Mouse (Mus musculus): ENCODE data around the gene Rmi2. TPM values are rescaled to one million over a fixed set of nuclear protein-coding genes. Genes with fewer than 3 reads are reported as not detected.

Rmi2 gene
- total and polyA plus RNA-seq, 3 experiments, result 5.7 to 9.5 (median 8.3) TPM

GRCm38 (mm10) chr16:10842282-10842855 lies 7.5 kb downstream of the Rmi2 start:
- TF ChIP-seq GATA2 (IDR thresholded peaks at IDR 0.05; ENCODE audit: borderline replicate concordance, low read depth, low read length) (no peak), TAL1 (conservative IDR thresholded peaks at IDR 0.05; ENCODE audit: low read depth, low read length) (no peak), GATA1 (IDR thresholded peaks at IDR 0.05; ENCODE audit: borderline replicate concordance, low read length) (no peak), CTCF (IDR thresholded peaks at IDR 0.05; ENCODE audit: low read depth, low read length) (no peak), POLR2AphosphoS5 (IDR thresholded peaks at IDR 0.05; ENCODE audit: insufficient replicate concordance, low read depth, low read length) (no peak)
- no peak for DNase-seq (ENCODE audit: low spot score)
- Histone ChIP-seq H3K27me3 (ENCODE audit: insufficient read depth, low read length) (no peaks in the 10 kb centered on the region), H3K36me3 (replicated peaks) (peaks cover 65% of the 10 kb centered on the region), H3K9me3 (replicated peaks) (no peaks in the 10 kb centered on the region), H3K4me1 (ENCODE audit: insufficient read depth, low read depth, low read length) (peaks cover 62% of the 10 kb centered on the region), H3K4me3 (ENCODE audit: low read depth, low read length) (no peak overlapping the region)
- ATAC-seq (ENCODE audit: extremely low read depth, insufficient number of reproducible peaks, low FRiP score, poor library complexity, severe bottlenecking), result no peak

- H3K9me3 ChIP-seq (replicated peaks), result no peaks in the 10 kb centered on the region
- no peaks in the 10 kb centered on the region for H3K27me3 ChIP-seq (ENCODE audit: insufficient read depth, low read length)
- H3K4me1 ChIP-seq (ENCODE audit: insufficient read depth, low read depth, low read length), result peaks cover 50% of the 10 kb centered on the region
- peak; percentile 86 for DNase-seq (ENCODE audit: low spot score)
- peak overlapping the region; percentile 71; the same call in 1 of the 2 replicates for H3K4me3 ChIP-seq (ENCODE audit: low read depth, low read length)
- peaks cover 61% of the 10 kb centered on the region for H3K36me3 ChIP-seq (replicated peaks)
- ATAC-seq (ENCODE audit: extremely low read depth, insufficient number of reproducible peaks, low FRiP score, poor library complexity, severe bottlenecking), result peak; percentile 75
- peak; percentile 37 for TF ChIP-seq TAL1 (conservative IDR thresholded peaks at IDR 0.05; ENCODE audit: low read depth, low read length)
- TF ChIP-seq GATA2 (IDR thresholded peaks at IDR 0.05; ENCODE audit: borderline replicate concordance, low read depth, low read length), result no peak
- no peak for TF ChIP-seq POLR2AphosphoS5 (IDR thresholded peaks at IDR 0.05; ENCODE audit: insufficient replicate concordance, low read depth, low read length)
- TF ChIP-seq CTCF (IDR thresholded peaks at IDR 0.05; ENCODE audit: low read depth, low read length), result no peak
These were observed 8.8 kb downstream of the Rmi2 start for GRCm38 (mm10) chr16:10843486-10844318.

DNA sequence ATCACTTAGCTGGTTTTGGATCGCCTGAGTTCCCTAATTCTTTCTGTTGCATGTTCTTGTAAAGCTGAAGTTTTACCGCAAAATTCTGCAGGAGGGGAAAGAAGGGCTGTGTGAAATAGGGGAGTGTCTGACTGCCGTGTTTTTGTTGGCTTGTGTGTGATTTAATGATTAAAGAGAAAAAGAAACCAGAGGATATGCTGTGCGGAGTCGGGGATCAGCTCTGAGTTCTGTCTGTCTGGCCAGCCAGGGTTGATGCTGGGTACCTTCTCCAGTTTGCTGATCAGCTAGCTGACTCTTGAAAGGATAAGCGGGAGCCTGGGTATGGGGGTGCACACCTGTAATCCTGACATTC lies 9.4 kb downstream of the Rmi2 start:
- 0 out of 2 replicates have a peak, but pooled peaks have one; percentile 9 for ATAC-seq (ENCODE audit: extremely low read depth, insufficient number of reproducible peaks, low FRiP score, poor library complexity, severe bottlenecking)
- TF ChIP-seq POLR2AphosphoS5 (IDR thresholded peaks at IDR 0.05; ENCODE audit: insufficient replicate concordance, low read depth, low read length) (no peak), GATA1 (IDR thresholded peaks at IDR 0.05; ENCODE audit: borderline replicate concordance, low read length) (no peak), GATA2 (IDR thresholded peaks at IDR 0.05; ENCODE audit: borderline replicate concordance, low read depth, low read length) (no peak), TAL1 (conservative IDR thresholded peaks at IDR 0.05; ENCODE audit: low read depth, low read length) (no peak), CTCF (IDR thresholded peaks at IDR 0.05; ENCODE audit: low read depth, low read length) (no peak)
- Histone ChIP-seq H3K4me1 (ENCODE audit: insufficient read depth, low read depth, low read length) (peaks cover 46% of the 10 kb centered on the region), H3K9me3 (replicated peaks) (no peaks in the 10 kb centered on the region), H3K4me3 (ENCODE audit: low read depth, low read length) (peak overlapping the region; percentile 71), H3K27me3 (ENCODE audit: insufficient read depth, low read length) (no peaks in the 10 kb centered on the region), H3K36me3 (replicated peaks) (peaks cover 58% of the 10 kb centered on the region)
- DNase-seq (ENCODE audit: low spot score), result no peak

DNA sequence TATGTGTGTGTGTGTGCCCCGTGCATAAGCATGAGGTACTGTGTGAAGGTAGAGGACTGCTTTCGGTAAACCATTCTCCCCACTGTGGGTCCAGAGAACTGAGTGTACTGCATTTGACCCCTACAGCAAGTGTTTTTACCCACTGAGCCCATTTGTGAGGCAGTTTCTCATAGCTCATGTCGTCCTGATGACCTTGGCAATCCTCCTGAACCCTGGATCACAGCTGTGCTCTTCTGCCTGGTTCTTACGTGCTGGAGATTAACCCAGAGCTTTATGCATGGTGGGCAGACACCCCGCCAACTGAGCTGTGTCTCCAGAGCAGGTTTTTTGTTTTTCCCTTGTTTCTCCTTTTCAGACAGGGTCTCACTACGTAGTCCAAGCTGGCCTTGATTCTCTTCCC lies 11.1 kb downstream of the Rmi2 start:
- H3K4me1 ChIP-seq (ENCODE audit: insufficient read depth, low read depth, low read length), result peaks cover 46% of the 10 kb centered on the region
- no peak for TF ChIP-seq GATA1 (IDR thresholded peaks at IDR 0.05; ENCODE audit: borderline replicate concordance, low read length)
- no peaks in the 10 kb centered on the region for H3K27me3 ChIP-seq (ENCODE audit: insufficient read depth, low read length)
- no peak for ATAC-seq (ENCODE audit: extremely low read depth, insufficient number of reproducible peaks, low FRiP score, poor library complexity, severe bottlenecking)
- H3K9me3 ChIP-seq (replicated peaks), result no peaks in the 10 kb centered on the region
- peaks cover 50% of the 10 kb centered on the region for H3K36me3 ChIP-seq (replicated peaks)
- no peak for DNase-seq (ENCODE audit: low spot score)
- no peak overlapping the region for H3K4me3 ChIP-seq (ENCODE audit: low read depth, low read length)

DNA sequence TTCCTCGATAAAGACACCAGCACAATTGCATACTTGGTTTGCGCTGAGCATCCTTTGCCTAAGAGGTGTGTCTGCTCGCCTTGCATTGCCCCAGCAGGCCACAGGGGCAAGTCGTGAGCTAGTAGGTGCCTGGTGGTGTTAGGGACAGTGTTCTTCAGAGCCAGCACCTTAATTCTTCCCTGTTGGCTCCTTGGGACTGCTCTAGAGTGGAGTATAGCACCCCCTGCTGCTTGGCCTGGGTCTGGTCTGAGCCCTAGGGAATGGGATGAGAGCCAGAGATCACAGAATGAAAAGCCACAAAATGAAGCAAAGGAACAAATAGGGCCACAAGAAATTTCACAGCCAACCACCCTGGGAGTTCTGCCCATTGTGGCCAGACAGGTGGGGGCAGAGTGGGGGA lies 11.6 kb downstream of the Rmi2 start:
- TF ChIP-seq CTCF (IDR thresholded peaks at IDR 0.05; ENCODE audit: low read depth, low read length) (peak; percentile 36; the same call in 1 of the 2 replicates), GATA1 (IDR thresholded peaks at IDR 0.05; ENCODE audit: borderline replicate concordance, low read length) (no peak)
- no peak; the same call in 1 of the 2 replicates for ATAC-seq (ENCODE audit: extremely low read depth, insufficient number of reproducible peaks, low FRiP score, poor library complexity, severe bottlenecking)
- H3K4me1 ChIP-seq (ENCODE audit: insufficient read depth, low read depth, low read length), result peaks cover 42% of the 10 kb centered on the region
- H3K4me3 ChIP-seq (ENCODE audit: low read depth, low read length), result no peak overlapping the region
- no peaks in the 10 kb centered on the region for H3K9me3 ChIP-seq (replicated peaks)
- H3K27me3 ChIP-seq (ENCODE audit: insufficient read depth, low read length), result no peaks in the 10 kb centered on the region
- DNase-seq (ENCODE audit: low spot score), result peak; percentile 34
- peaks cover 48% of the 10 kb centered on the region for H3K36me3 ChIP-seq (replicated peaks)

DNA sequence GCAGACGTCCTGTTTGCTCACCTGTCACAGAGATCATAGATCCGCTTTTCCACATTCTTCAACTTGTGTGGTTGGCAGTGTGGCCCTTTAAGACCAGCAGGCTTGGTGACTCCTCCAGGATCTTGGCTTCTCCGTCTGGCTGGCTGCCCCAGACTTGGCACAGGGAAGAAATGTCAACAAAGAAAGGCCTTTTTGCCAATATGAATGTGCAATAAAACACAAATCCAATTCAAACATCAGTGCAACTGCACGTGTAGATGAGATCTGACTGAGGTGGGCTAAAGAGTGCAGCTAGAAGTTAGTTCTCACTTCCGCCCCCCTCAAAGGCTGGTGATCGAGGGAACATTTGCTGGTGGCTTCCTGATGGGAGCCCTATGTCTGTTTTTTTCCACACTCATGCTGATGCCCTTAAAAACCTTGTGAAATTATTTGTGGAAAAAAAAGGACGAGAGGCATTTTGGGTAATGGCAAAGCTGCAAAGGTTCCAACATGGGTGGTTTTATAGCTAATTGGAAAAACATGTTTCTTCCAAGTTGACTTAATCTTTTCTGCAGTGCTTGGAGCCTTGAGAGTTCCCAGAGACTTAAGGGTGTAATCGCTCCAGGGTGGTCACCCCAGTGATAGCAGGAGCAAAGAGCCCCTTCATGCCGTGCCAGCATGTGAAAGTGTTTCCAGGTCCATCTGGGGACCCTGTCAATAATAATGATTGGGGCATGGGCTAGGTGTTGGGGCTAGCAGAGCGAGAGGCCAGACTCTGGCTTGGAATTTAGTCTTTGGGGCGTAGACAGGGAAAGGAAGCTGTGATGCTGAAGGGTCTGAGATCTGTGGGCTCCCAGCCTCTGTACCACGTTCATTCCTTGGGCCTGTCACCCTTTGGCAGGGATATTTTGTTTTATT lies 15.4 kb downstream of the Rmi2 start:
- Histone ChIP-seq H3K4me3 (ENCODE audit: low read depth, low read length) (no peak overlapping the region), H3K27me3 (ENCODE audit: insufficient read depth, low read length) (no peaks in the 10 kb centered on the region), H3K4me1 (ENCODE audit: insufficient read depth, low read depth, low read length) (peaks cover 13% of the 10 kb centered on the region), H3K9me3 (replicated peaks) (no peaks in the 10 kb centered on the region), H3K36me3 (replicated peaks) (peaks cover 52% of the 10 kb centered on the region)
- DNase-seq (ENCODE audit: low spot score) (no peak), ATAC-seq (ENCODE audit: extremely low read depth, insufficient number of reproducible peaks, low FRiP score, poor library complexity, severe bottlenecking) (no peak)
- TF ChIP-seq GATA1 (IDR thresholded peaks at IDR 0.05; ENCODE audit: borderline replicate concordance, low read length), result no peak
- no peak for TF ChIP-seq GATA2 (IDR thresholded peaks at IDR 0.05; ENCODE audit: borderline replicate concordance, low read depth, low read length)
- TF ChIP-seq TAL1 (conservative IDR thresholded peaks at IDR 0.05; ENCODE audit: low read depth, low read length), result no peak
- TF ChIP-seq CTCF (IDR thresholded peaks at IDR 0.05; ENCODE audit: low read depth, low read length), result no peak
- TF ChIP-seq POLR2AphosphoS5 (IDR thresholded peaks at IDR 0.05; ENCODE audit: insufficient replicate concordance, low read depth, low read length), result no peak
